Mouse (Mus musculus) cortical plate, adult 2 months (tissue): Measurements from ENCODE around the gene Cep68.

Experiments used
- CTCF ChIP-seq: fragments of 200-500 bp; IDR thresholded peaks from 2 replicates; pipeline ENCODE4 v1.5.1; 2011; ENCODE audit warnings: mild to moderate bottlenecking, control low read depth, low read length; ENCODE audit not compliant: insufficient read depth; ENCODE audit errors: extremely low read depth
- POLR2A ChIP-seq: fragments of 200-500 bp; IDR thresholded peaks from 2 replicates; pipeline ENCODE4 v1.6.1; 2011; ENCODE audit warnings: mild to moderate bottlenecking, low read length, control low read depth; ENCODE audit not compliant: insufficient read depth; ENCODE audit errors: extremely low read depth

DNA sequence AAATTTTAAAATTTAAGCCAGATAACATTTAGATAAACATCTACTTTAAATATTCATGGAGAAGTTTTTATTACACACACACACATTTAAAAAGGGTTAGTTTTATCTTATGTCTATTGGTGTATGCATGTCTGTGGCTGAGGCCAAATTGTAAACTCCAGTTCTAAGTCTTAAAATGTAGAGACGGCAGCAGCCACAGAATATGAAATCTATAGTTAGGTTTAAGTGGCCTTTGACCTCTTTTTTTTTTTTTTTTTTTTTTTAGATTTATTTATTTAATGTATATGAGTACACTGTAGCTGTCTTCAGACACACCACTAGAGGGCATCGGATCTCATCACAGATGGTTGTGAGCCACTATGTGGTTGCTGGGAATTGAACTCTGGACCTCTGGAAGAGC is 41.6 kb downstream of the Cep68 start:
- no peak for TF ChIP-seq CTCF
- TF ChIP-seq POLR2A = no peak
